Mouse (Mus musculus): ENCODE results near the gene Afg3l1.

- TF ChIP-seq POLR2A (IDR thresholded peaks at IDR 0.05; ENCODE audit: borderline replicate concordance, extremely low read depth, low read depth, low read length) (no peak), CTCF (IDR thresholded peaks at IDR 0.05; ENCODE audit: insufficient read depth, low read length) (no peak)
Observed at GRCm38 (mm10) chr8:123454559-123454958, 23.1 kb upstream of the Afg3l1 start.

Measured in lung, adult 2 months (tissue).